Mouse (Mus musculus) heart, adult 9 months (tissue): ENCODE results near the gene Npas2.
A peak's percentile ranks its signal among the peaks of the same experiment; 100 is the strongest.

Experiments used
- DNase-seq, 2 experiments: peaks; one replicate each; pipeline ENCODE4 v3.0.0; 2022; ENCODE audit warnings: low spot score in 2 of 2

The Npas2 gene

GRCm38 (mm10) chr1:39283323-39283722, 89.8 kb downstream of the Npas2 start:
- DNase-seq = no peak

- DNase-seq = peak; percentile 60 to 65
These were observed 91.3 kb downstream of the Npas2 start for GRCm38 (mm10) chr1:39284786-39285185.

- DNase-seq = no peak
These were observed 93.5 kb downstream of the Npas2 start for GRCm38 (mm10) chr1:39287076-39287475.

- DNase-seq = peak; percentile 11 to 36
These were observed 94.3 kb downstream of the Npas2 start for GRCm38 (mm10) chr1:39287831-39288230.

- no peak for DNase-seq
These were observed 94.9 kb downstream of the Npas2 start for GRCm38 (mm10) chr1:39288425-39288824.

GRCm38 (mm10) chr1:39292001-39292400, 98.5 kb downstream of the Npas2 start:
- DNase-seq = no peak

- no peak for DNase-seq
These were observed 104.8 kb downstream of the Npas2 start for GRCm38 (mm10) chr1:39298294-39298693.

GRCm38 (mm10) chr1:39300243-39300642, 106.7 kb downstream of the Npas2 start:
- DNase-seq = no peak

GRCm38 (mm10) chr1:39300676-39301075, 107.1 kb downstream of the Npas2 start:
- DNase-seq = no peak

- no peak for DNase-seq
These were observed 108.7 kb downstream of the Npas2 start for GRCm38 (mm10) chr1:39302246-39302645.

GRCm38 (mm10) chr1:39303054-39303649, 109.6 kb downstream of the Npas2 start:
- DNase-seq = no peak

- DNase-seq = no peak
These were observed 113.8 kb downstream of the Npas2 start for GRCm38 (mm10) chr1:39307291-39307690.

- no peak for DNase-seq
These were observed 114.4 kb downstream of the Npas2 start for GRCm38 (mm10) chr1:39307971-39308370.

GRCm38 (mm10) chr1:39309548-39309947, 116.0 kb downstream of the Npas2 start:
- no peak for DNase-seq

- no peak for DNase-seq
These were observed 118.9 kb downstream of the Npas2 start for GRCm38 (mm10) chr1:39312345-39312967.

GRCm38 (mm10) chr1:39313352-39314245, 120.1 kb downstream of the Npas2 start:
- DNase-seq = no peak

- DNase-seq = peak; percentile 35 to 46
These were observed 124.4 kb downstream of the Npas2 start for GRCm38 (mm10) chr1:39317935-39318334.

- DNase-seq = no peak
These were observed 125.3 kb downstream of the Npas2 start for GRCm38 (mm10) chr1:39318870-39319269.

GRCm38 (mm10) chr1:39321954-39322353, 128.4 kb downstream of the Npas2 start:
- DNase-seq = no peak

GRCm38 (mm10) chr1:39325228-39325627, 131.7 kb downstream of the Npas2 start:
- DNase-seq = peak; percentile 21 to 24

GRCm38 (mm10) chr1:39327546-39327945, 134.0 kb downstream of the Npas2 start:
- DNase-seq = no peak

- peak; percentile 37 to 70 for DNase-seq
These were observed 137.5 kb downstream of the Npas2 start for GRCm38 (mm10) chr1:39330857-39331594.
